Mouse (Mus musculus) neural tube, embryonic 15.5 days (tissue): Measurements from ENCODE around the gene Cisd3. TPM values are rescaled to one million over a fixed set of nuclear protein-coding genes. Genes with fewer than 3 reads are reported as not detected.

Experiments
- ATAC-seq: fragments of 200-750 bp; cut with Nextera tagmentation; 2 replicates; pipeline ENCODE4 v1.8.0; 2017; ENCODE audit warnings: mild to moderate bottlenecking, moderate TSS enrichment, moderate library complexity; ENCODE audit not compliant: low FRiP score
- H3K27ac ChIP-seq: fragments of 300-500 bp; sonication (generic); replicated peaks from 2 replicates; pipeline ENCODE4 v1.5.1; 2015; ENCODE audit warnings: mild to moderate bottlenecking, inconsistent platforms
- H3K27me3 ChIP-seq: fragments of 300-500 bp; sonication (generic); replicated peaks from 2 replicates; pipeline ENCODE4 v1.6.1; 2015; ENCODE audit warnings: inconsistent platforms
- H3K36me3 ChIP-seq: fragments of 300-500 bp; sonication (generic); 2 replicates; pipeline ENCODE4 v1.6.1; 2015; ENCODE audit warnings: inconsistent platforms
- H3K4me1 ChIP-seq: fragments of 300-500 bp; sonication (generic); 2 replicates; pipeline ENCODE4 v1.6.1; 2015; ENCODE audit warnings: inconsistent platforms
- H3K4me2 ChIP-seq: fragments of 300-500 bp; sonication (generic); 2 replicates; pipeline ENCODE4 v1.6.1; 2015; ENCODE audit warnings: inconsistent platforms, mild to moderate bottlenecking, moderate library complexity
- H3K4me3 ChIP-seq: fragments of 300-500 bp; sonication (generic); replicated peaks from 2 replicates; pipeline ENCODE4 v1.5.1; 2015; ENCODE audit warnings: mild to moderate bottlenecking, inconsistent platforms
- H3K9ac ChIP-seq: fragments of 300-500 bp; sonication (generic); replicated peaks from 2 replicates; pipeline ENCODE4 v1.6.1; 2015; ENCODE audit warnings: mild to moderate bottlenecking, inconsistent platforms
- H3K9me3 ChIP-seq: fragments of 300-500 bp; sonication (generic); replicated peaks from 2 replicates; pipeline ENCODE4 v1.6.1; 2016; ENCODE audit warnings: inconsistent platforms
- WGBS: fragments of 180-500 bp; shearing (Covaris S2); methylation state at CpG from one replicate; pipeline ENCODE4 v1.1.7; 2015; ENCODE audit warnings: mixed read lengths; 5-methylcytosine and 5-hydroxymethylcytosine counted together
- polyA plus RNA-seq: library from polyadenylated mRNA; unstranded; fragments of >200 nt; fragmentation: Nextera tagmentation; extraction: Ambion mirVana; gene quantifications from 2 replicates; pipeline ENCODE4 v1.2.1, GENCODE M21; 2015

Gene Cisd3
- polyA plus RNA-seq, 1 experiment from 2014 or later = 50.1 TPM

DNA sequence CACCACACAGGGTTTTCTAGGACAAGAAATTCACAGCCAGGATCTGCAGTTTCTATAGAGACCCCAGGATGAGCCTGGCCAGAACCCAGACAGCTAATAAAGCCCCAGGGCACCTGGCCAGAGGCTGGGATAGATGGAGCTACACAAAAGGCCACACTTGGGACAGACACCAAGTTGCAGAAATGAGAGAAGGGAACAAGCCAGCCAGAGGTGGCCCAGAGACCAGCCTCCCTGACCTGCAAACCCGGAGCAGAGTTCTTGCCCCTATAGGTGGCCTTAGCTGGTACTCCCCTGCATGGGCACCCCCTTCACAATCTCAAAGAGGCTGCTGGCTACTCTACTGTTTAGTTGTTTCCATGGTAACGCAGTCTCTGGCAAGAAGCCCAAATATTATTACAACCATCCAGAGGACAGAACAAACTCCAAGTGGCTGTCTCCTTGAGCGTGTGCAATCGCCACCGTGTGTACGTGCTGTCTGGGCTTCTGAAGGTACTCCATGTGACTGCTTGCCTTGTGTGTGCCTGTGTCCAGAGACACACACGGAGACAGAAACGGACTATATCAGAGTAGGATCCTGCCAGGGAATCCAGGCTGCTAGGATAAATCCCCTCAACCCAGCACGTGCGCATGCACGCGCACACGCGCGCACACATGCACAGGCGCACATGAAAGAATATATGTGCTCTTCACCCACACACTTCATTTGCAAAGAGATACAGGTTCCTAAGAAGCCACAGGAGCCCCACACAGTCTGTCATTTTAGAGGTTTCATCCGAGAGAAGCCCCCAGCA, 9.5 kb downstream of the Cisd3 start:
- Histone ChIP-seq H3K27me3 (no peaks in the 10 kb centered on the region), H3K4me3 (peak overlapping the region; percentile 95), H3K4me1 (peaks cover 55% of the 10 kb centered on the region), H3K9ac (peak overlapping the region; percentile 28), H3K9me3 (no peaks in the 10 kb centered on the region), H3K4me2 (peak overlapping the region; percentile 90), H3K36me3 (peaks cover 27% of the 10 kb centered on the region), H3K27ac (peak overlapping the region; percentile 79)
- 38% methylated on average over 17 of the region's 17 CpGs for WGBS
- no peak for ATAC-seq

DNA sequence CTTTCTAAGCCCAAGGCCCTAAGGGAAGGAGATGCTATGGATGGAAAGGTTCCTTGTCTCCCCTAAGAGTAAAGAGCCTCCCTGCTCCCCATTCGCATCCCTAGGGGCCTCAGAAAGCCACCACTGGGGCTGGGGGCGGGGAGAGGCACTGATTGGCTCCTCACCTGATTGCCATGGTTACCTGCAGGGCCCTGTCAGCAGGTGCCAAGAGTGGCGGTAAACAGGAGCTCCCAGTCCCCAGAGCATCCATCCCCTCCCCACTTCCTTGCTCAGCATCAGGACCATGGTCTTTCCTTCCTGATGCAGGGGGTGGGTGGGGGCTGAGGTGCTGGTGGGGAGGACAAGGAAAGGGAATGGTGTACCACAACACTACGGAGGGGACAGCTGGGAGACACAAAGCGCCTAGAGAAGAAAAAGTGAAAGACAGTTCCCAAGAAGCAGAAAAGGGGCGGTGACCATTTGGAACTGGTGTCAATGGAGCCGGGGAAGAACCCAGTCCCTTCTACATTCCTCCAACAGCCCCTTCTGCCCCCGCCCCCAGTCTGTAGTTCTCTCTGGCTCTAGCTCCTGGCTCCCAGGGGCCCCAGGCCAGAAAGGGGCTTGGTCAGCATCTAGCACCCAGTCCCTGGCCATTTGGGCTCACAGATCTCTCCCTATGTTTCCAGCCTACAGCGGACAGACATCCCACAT, 10.2 kb downstream of the Cisd3 start:
- H3K4me2 ChIP-seq = peak overlapping the region; percentile 90
- H3K27ac ChIP-seq = peak overlapping the region; percentile 79
- H3K4me3 ChIP-seq = peak overlapping the region; percentile 95
- peaks cover 57% of the 10 kb centered on the region for H3K4me1 ChIP-seq
- no peaks in the 10 kb centered on the region for H3K9me3 ChIP-seq
- peak overlapping the region; percentile 28 for H3K9ac ChIP-seq
- 30% methylated on average over 9 of the region's 9 CpGs for WGBS
- no peak for ATAC-seq
- H3K36me3 ChIP-seq = peaks cover 20% of the 10 kb centered on the region
- H3K27me3 ChIP-seq = no peaks in the 10 kb centered on the region

DNA sequence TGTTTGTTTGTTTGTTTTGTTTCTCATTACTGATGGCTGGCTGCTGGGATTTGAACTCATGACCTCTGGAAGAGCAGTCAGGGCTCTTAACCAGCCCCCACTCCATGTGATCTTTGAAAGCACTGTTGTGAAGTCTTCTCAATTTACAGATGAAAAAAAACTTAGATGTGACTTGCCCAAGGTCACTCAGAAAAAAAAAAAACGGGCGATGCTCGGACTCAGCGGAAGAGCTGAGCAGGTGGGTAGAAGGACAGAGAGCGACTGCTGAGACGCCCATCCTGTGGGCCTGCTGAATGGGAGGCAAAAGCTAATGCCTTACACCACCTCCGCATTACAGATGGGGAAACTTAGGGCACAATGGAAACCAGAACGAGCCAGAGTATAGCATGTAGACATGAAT, 11.0 kb downstream of the Cisd3 start:
- peak overlapping the region; percentile 95 for H3K4me3 ChIP-seq

DNA sequence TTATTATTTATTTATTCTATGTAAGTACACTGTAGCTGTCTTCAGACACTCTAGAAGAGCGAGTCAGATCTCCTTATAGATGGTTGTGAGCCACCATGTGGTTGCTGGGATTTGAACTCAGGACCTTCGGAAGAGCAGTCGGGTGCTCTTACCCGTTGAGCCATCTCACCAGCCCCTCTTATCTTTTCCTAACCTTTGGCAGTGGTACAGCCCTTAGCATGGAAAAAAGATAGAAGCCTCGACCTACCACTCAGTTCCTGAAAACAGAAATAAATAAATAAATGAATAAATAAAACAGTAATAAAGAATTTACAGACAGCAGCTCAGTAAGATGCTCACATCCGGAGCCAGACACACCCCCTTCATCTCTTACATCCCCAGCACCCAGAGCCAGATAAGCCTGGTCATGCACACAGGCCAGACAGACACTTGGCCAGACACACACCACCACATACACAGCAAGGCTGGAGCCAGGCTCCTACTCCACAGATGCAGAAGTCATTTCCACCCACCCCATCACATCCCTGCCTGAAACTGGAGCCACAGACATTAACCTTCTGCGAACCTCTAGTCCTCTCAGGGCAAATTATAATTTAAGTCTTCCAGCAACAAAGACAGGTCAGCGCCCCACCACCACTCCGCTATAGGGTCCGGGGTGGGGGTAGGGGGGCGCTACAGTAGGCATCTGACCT, 11.7 kb downstream of the Cisd3 start:
- peak overlapping the region; percentile 90 for H3K4me2 ChIP-seq
- peak overlapping the region; percentile 97 for H3K27ac ChIP-seq
- H3K27me3 ChIP-seq = no peaks in the 10 kb centered on the region
- H3K9ac ChIP-seq = peak overlapping the region; percentile 94
- 54% methylated on average over 11 of the region's 11 CpGs for WGBS
- H3K9me3 ChIP-seq = no peaks in the 10 kb centered on the region
- no peak for ATAC-seq
- peak overlapping the region; percentile 95 for H3K4me3 ChIP-seq
- peaks cover 71% of the 10 kb centered on the region for H3K4me1 ChIP-seq
- H3K36me3 ChIP-seq = peaks cover 5% of the 10 kb centered on the region; the same call in 1 of the 2 replicates

More for the DNA sequence above, 11.0 kb downstream of the Cisd3 start:
- 68% methylated on average over 8 of the region's 8 CpGs for WGBS
- no peak for ATAC-seq
- Histone ChIP-seq H3K9me3 (no peaks in the 10 kb centered on the region), H3K36me3 (peaks cover 12% of the 10 kb centered on the region), H3K9ac (peak overlapping the region; percentile 28; the same call in 1 of the 2 replicates), H3K4me2 (peak overlapping the region; percentile 90), H3K27me3 (no peaks in the 10 kb centered on the region), H3K27ac (0 out of 2 replicates have a peak overlapping the region, but pooled peaks have one; percentile 79), H3K4me1 (peaks cover 65% of the 10 kb centered on the region)

DNA sequence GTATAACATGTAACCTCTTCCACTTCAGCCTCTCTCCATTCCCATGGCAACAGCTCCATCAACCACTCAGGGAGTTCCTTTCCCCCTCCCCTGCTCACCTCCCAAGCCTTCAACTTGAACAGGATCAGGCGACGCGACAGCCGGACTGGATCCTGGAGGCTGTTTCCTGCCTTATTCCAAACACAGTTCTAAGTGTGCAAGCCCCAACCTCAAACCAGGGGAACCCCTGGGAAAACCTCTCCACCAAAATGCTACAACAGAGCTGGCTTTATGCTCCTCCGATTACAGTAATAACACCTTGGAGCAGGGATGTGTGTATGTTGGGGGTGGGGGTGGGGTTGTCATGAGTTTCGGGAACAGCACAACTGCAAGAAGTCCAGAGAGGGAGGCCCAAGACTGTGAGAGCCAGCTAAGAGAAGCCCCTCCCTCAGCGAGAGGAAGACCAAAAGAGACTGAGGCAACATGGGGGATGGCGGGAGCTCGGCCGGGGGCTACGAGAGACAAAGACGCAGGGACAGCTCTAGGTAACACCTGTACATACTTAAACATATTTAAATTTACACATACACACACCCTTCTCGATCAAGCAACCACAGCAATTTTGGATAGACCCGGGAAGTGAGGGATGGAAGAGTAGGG, 12.4 kb downstream of the Cisd3 start:
- Histone ChIP-seq H3K4me3 (peak overlapping the region; percentile 95), H3K4me2 (peak overlapping the region; percentile 90), H3K9ac (peak overlapping the region; percentile 94), H3K9me3 (no peaks in the 10 kb centered on the region), H3K27me3 (no peaks in the 10 kb centered on the region), H3K36me3 (no peaks in the 10 kb centered on the region), H3K27ac (peak overlapping the region; percentile 97), H3K4me1 (peaks cover 68% of the 10 kb centered on the region)
- no peak for ATAC-seq
- under 1% methylated on average over 14 of the region's 14 CpGs for WGBS

DNA sequence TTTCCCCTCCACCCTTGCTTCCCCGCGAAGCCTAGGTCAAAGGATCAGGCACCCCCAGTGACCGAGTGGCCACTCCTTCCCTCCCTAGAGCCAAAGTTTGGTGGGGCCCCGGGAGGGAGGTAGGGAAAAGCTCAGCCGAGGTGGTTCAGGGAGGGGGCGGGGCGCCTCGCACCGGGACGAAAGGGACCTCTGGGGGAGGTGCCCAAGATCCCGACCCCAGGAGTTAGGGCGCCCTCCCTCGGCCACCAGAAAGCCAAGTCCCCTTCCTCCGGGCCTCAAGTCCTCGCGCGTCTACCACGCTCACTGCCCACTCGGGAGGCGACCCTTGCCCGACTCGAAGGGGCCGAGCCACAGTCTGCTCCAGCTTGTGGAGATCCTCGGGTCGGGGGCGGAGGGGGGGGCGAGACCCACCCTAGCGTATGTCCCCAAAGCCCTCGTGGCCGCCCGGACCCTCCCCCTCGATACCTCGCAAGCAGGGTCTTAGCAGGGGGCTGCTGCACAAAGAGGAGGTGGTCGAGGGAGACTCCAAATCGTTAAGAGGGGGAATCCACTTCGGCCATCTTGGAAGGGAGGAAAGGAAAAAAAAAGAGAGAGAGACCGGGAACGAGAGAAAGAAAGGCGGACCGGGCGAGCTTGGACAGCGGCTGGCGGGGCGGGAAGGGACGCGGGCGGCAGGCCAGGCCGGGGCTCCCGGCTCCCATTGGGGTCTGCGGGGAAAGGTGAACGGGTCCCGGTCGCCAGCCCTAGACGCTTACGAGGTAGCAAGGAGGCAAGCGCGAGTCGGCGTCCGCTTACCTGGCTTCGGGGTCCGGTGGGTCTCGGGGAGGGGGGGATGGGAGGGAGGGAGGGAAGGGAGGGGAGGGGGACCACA, 13.3 kb downstream of the Cisd3 start:
- ATAC-seq = no peak; the same call in 1 of the 2 replicates
- peak overlapping the region; percentile 95 for H3K4me3 ChIP-seq
- H3K27me3 ChIP-seq = no peaks in the 10 kb centered on the region
- peak overlapping the region; percentile 90 for H3K4me2 ChIP-seq
- H3K4me1 ChIP-seq = peaks cover 61% of the 10 kb centered on the region
- H3K9ac ChIP-seq = peak overlapping the region; percentile 94
- no peaks in the 10 kb centered on the region for H3K36me3 ChIP-seq
- peak overlapping the region; percentile 97 for H3K27ac ChIP-seq
- H3K9me3 ChIP-seq = no peaks in the 10 kb centered on the region
- under 1% methylated on average over 61 of the region's 63 CpGs for WGBS

DNA sequence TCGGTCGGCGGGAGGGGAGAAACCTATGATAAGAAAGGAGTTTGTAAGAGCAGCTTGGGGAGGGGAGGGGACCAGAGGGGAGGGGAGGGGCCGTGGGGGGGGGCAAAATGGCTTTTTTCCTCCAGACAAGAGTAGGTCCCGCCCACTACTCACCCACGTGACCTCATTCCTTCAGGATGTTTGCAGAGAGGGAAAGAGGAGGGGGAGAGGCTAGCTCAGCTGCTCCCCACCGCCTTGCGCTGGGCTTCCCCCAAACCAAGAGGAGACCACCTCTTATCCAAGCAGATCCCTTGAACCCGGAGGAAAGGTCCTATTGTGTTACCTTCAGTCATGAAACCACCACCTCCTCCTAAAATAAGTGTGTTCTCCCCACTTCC, 14.0 kb downstream of the Cisd3 start:
- peak overlapping the region; percentile 94 for H3K9ac ChIP-seq
- H3K27me3 ChIP-seq = no peaks in the 10 kb centered on the region
- H3K4me3 ChIP-seq = peak overlapping the region; percentile 95
- no peaks in the 10 kb centered on the region for H3K36me3 ChIP-seq
- ATAC-seq = peak; percentile 67
- 0% methylated on average over 3 of the region's 9 CpGs for WGBS
- no peaks in the 10 kb centered on the region for H3K9me3 ChIP-seq
- peak overlapping the region; percentile 90 for H3K4me2 ChIP-seq
- H3K4me1 ChIP-seq = peaks cover 61% of the 10 kb centered on the region
- peak overlapping the region; percentile 97 for H3K27ac ChIP-seq

DNA sequence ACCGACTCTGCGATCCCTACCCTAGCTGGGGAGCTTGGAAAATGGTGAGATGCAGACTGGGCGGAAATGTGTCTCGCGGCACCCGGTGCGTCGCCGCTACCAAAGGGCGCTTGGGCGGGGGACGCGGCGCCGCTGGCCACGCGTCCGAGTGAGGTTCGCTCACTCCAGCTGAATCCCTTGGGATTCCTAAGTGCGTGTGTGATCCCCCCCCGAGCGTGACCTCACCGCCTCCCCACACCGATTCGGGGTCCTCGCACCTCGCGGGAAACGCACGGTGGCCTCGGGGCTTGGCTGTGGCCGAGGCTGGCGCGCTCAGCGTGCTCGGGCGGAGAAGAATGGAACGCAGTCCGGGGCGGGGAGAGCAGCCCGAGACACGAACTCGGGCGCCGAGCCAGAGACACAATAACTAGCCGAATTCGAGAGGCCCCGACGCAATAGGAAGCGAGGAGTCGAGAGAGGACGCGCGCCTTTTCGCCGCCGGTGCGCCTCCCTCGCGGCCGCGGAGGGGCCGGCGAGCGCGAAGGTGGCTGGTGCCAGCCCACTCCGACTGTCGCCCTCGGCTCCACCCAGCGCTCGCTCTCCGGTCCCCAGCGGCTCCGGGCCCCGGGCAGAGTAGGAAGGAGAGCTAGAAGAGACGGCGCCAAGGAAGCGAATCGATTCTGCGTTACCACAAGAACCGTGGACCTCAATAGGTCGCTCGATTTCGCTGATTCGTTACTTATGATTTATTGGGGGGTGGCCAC, 14.5 kb downstream of the Cisd3 start, which contains the start of gene Pcgf2:
Gene Pcgf2, minus strand, starts transcription at position 495 of the 743 bp plus-strand sequence.
- Histone ChIP-seq H3K9me3 (no peaks in the 10 kb centered on the region), H3K4me3 (peak within 1 kb of the TSS; percentile 95), H3K9ac (peak within 1 kb of the TSS; percentile 94), H3K4me2 (peak within 1 kb of the TSS; percentile 90), H3K4me1 (peaks cover 61% of the 10 kb centered on the region), H3K27ac (peak within 1 kb of the TSS; percentile 97), H3K36me3 (no peaks in the 10 kb centered on the region), H3K27me3 (no peaks in the 10 kb centered on the region)
- ATAC-seq = peak; percentile 3; the same call in 1 of the 2 replicates
- under 1% methylated on average over 85 of the region's 85 CpGs for WGBS

DNA sequence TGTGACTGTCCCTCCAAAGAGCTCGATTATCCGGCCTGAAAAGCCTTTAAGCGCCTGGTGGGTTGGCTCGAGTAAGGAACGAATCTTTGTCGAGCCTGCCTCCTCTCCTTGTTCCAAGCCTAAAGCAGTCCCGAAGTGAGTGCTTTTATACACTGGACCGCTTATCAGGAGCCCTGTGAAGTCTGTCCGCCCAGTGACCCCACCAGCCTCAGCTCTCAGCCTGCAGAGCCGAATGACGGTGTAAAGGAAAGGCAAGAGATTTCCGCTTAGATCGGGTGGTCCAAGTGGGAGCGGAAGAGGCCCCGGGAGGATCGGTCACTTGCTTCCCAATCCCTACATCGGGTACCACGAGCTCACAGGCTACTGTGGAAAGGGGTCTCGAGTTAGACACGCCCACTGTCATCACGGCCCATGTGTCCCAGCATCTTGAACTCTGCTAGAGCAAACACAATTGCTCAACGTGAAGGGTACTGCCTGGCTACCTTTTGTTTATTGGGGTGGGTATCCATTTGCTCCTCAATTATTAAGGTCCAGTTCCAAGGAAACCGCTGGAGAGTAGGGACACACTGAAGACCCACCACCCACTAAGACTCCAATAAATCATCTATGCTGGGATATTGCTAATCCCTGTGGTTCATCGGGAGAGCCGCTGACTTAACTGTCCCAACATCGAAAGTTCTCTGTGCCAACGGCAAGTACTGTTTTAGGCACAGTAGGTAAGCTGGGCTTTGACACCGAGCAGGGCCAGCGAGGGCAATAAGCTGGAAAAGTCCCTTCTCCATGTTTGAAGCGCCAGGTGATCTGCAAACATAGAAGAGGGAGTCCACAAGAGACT, 15.3 kb downstream of the Cisd3 start:
- 16% methylated on average over 30 of the region's 30 CpGs for WGBS
- Histone ChIP-seq H3K36me3 (peaks cover 4% of the 10 kb centered on the region), H3K27ac (peak overlapping the region; percentile 97), H3K4me3 (peak overlapping the region; percentile 95), H3K9me3 (no peaks in the 10 kb centered on the region), H3K4me1 (peaks cover 53% of the 10 kb centered on the region), H3K4me2 (peak overlapping the region; percentile 90), H3K9ac (peak overlapping the region; percentile 83), H3K27me3 (no peaks in the 10 kb centered on the region)
- ATAC-seq = no peak
